Mouse (Mus musculus) MEL (cell line): ENCODE measurements around the gene Polg.

Experiments
- CTCF ChIP-seq, 3 experiments: IDR thresholded peaks in 2 of 3; conservative IDR thresholded peaks in 1 of 3; 2 replicates each; pipeline ENCODE4 v1.5.1; 2011 to 2012; ENCODE audit warnings: low read length in 3 of 3, low read depth in 2 of 3, mild to moderate bottlenecking in 2 of 3, improper control_type of control experiment in 1 of 3, inconsistent platforms in 1 of 3, mixed read lengths in 1 of 3, moderate library complexity in 1 of 3; ENCODE audit not compliant: control insufficient read depth in 1 of 3, insufficient read depth in 1 of 3, poor library complexity in 1 of 3, severe bottlenecking in 1 of 3
- E2F4 ChIP-seq: IDR thresholded peaks from 2 replicates; pipeline ENCODE4 v1.6.1; 2011; ENCODE audit warnings: low read depth, low read length, improper control_type of control experiment, borderline replicate concordance
- GATA1 ChIP-seq: IDR thresholded peaks from 2 replicates; pipeline ENCODE4 v1.6.1; 2011; ENCODE audit warnings: low read depth, low read length, improper control_type of control experiment
- MAZ ChIP-seq: IDR thresholded peaks from 2 replicates; pipeline ENCODE4 v1.6.1; 2012; ENCODE audit warnings: low read depth, mild to moderate bottlenecking, inconsistent platforms, low read length, improper control_type of control experiment
- MXI1 ChIP-seq: IDR thresholded peaks from 2 replicates; pipeline ENCODE4 v1.6.1; 2011; ENCODE audit warnings: mild to moderate bottlenecking, low read depth, low read length, improper control_type of control experiment
- POLR2A ChIP-seq, 2 experiments: IDR thresholded peaks; 2 replicates each; pipeline ENCODE4 v1.6.1; 2011 to 2012; ENCODE audit warnings: low read length in 2 of 2, mild to moderate bottlenecking in 2 of 2, control low read depth in 1 of 2, improper control_type of control experiment in 1 of 2, low read depth in 1 of 2, moderate library complexity in 1 of 2; ENCODE audit not compliant: control insufficient read depth in 1 of 2, insufficient read depth in 1 of 2, poor library complexity in 1 of 2
- TAL1 ChIP-seq: IDR thresholded peaks from 2 replicates; pipeline ENCODE4 v1.6.1; 2012; ENCODE audit warnings: mild to moderate bottlenecking, inconsistent platforms, low read length, moderate library complexity, mixed read lengths

- no peak for TF ChIP-seq CTCF (IDR thresholded peaks at IDR 0.05 in 2 of 3, conservative IDR thresholded peaks at IDR 0.05 in 1 of 3; ENCODE audit: control insufficient read depth in 1 of 3, insufficient read depth in 1 of 3, low read depth in 2 of 3, low read length in 3 of 3, poor library complexity in 1 of 3, severe bottlenecking in 1 of 3)
- no peak for TF ChIP-seq POLR2A (IDR thresholded peaks at IDR 0.05; ENCODE audit: control insufficient read depth in 1 of 2, insufficient read depth in 1 of 2, low read depth in 1 of 2, low read length in 2 of 2, poor library complexity in 1 of 2)
- no peak for TF ChIP-seq TAL1
- no peak for TF ChIP-seq MAZ
- TF ChIP-seq E2F4: no peak
- no peak for TF ChIP-seq GATA1
- TF ChIP-seq MXI1: no peak
Measured at GRCm38 (mm10) chr7:79505876-79506530, 39.8 kb upstream of the Polg start.
